Mouse (Mus musculus) right cerebral cortex, postnatal 4 days (tissue): ENCODE data around the gene Ascl2.

Source experiments
- DNase-seq: peaks from one replicate; pipeline ENCODE4 v3.0.0-alpha.2; 2022

The Ascl2 gene

DNA sequence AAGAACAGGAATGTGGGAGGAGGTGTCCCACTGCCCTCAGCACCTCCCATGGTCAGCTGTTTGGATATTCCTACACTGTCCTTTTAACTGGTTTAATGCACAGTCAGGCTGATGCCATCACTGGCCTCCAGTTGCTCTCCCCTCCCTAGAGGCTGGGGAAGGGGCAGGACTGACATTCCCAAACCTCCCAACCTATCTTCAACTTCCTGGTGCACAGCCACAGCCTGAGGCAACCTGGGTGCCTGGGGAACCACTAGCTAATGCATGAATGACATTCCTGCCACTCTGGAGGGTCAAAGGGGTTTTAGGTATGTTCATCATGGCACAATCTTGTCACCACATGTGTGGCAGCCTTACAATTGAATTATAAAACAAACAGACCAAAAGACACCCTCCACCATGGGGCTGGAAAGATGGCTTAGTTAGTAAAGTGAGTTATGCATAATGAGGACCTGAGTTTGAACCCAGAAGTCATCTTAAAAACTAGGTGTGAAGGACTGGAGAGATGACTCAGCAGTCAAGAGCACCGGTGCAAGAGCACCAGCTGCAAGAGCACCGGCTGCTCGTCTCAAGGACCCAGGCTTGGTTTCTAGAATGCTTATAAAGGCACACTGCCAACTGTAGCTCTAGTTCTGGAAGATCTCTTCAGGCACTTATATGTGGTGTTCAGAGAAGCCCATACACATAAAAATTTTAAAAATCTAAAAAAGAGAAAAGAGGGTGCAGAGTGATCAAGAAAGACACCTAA, 28.5 kb upstream of the Ascl2 start:
- no peak for DNase-seq

DNA sequence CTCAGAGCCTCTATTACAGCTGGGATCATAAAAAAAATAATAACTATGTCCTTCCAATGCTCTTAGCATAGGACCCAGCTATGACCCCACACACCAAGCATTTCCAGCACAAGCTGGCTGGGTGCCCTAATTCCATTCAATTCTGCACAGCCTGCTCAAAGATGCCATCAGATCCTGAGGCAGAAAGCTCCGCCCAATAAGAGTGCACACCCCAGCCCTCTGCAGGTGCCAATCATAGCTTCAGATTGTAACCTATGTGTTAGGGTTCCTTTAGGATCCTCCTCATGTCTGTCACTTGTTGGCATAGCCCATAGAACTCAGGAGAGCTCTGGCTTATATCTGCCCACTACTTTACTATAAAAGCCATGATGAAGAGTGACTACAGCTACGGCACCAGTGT, 27.9 kb upstream of the Ascl2 start:
- DNase-seq, result no peak

DNA sequence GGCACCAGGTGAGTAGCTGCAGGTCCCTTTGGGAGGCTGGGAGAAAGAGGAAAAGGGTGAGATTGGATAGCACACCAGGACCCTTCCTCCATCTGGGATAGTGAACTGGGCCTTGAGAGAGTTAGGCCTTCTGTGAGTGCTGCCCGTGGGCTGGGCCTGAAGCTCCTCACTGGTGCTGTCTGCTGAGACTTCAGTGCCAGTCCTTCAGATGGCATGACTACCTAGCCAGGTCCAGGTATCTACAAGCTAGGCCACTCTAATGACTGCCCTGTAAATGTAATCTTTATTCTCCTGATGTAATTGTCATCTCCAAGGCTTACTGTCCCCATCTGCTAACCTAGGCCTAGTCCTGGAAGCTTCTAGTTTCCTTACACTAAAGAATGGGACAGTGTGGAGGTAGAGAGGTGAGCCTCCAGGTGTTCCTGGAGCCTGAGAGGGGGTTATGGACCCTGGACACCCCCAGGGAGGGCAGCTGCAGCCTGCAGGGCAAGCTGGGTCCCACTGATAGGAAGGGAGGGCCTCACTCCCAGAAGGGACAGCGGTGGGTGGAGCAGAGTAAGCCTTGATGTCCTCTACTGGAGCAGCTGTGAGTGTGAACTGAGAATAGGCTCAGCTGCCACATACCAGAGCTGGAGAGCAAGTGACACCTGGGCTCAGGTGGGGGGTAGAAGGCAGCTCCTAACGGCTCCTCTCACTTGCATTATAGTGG, 26.7 kb upstream of the Ascl2 start:
- DNase-seq, result no peak

DNA sequence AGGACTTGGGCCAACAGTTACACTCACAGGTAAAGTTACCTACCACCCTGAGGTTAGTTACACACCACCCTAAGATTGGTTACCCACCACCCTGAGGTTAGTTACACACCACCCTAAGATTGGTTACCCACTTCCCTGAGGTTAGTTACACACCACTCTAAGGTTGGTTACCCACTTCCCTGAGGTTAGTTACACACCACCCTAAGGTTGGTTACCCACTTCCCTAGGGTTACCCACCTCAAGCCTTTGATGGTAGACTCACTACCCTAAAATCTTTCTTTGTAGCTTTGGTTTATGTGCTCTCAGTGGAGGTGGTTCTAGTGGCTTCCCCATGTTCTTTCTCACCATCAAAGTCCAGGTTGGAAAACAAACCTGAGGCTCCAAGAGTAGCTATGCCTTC, 25.9 kb upstream of the Ascl2 start:
- DNase-seq, result no peak

DNA sequence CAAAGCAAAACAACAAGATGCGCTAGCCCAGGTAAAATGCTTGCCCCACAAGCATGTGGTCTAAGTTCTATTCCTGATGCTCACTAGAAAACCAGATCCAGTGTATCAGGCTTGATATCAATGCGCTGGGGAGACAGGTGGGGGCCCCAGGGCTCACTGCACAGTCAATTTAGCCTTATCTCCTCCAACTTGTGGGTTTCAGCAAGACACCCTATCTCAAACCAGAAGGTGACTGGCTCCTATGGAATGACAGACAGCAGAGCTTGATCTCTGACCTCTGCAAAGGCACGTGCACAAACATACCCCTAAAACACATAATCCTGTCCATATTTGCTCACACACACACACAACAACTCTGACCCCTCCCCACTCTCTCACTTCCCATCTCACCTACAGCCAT, 18.7 kb upstream of the Ascl2 start:
- DNase-seq, result no peak

DNA sequence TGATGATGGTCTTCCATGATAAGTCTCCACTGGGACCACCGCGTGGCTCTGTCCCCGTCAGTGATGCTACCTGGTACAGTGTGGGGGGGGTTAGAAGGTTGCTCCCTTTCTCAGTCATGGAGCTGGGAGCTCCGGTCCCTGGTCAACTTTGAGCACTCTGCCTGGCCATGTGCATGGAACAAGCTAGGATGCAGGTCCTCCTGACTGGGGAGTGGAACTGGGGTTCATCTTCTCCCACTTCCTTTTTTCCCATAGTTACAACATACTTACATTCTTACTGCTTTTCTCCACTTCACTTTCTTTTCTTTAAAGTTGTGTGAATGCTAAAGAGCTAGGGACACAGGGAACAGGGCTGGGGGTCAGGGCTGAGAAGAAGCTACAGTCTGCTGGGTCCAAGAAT, 16.1 kb upstream of the Ascl2 start:
- DNase-seq, result no peak

DNA sequence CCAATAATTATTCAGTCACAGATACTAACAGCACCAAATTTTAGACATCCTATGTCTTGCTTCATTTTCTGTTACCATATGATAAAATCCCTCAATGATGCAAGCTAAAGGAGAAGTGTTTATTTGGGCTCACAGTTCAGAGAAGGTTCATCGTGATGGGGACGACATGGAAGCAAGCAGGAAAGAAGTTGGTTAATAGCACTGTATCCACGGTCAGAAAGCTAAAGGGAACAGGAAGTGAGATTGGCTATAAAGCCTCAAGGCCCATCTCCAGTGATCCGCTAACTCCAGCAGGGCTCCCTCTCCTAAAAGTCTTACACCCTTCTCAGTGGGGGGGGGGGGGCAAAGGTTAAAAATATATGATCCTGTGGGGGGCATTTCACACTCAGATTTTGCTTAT, 12.8 kb upstream of the Ascl2 start:
- DNase-seq, result no peak

DNA sequence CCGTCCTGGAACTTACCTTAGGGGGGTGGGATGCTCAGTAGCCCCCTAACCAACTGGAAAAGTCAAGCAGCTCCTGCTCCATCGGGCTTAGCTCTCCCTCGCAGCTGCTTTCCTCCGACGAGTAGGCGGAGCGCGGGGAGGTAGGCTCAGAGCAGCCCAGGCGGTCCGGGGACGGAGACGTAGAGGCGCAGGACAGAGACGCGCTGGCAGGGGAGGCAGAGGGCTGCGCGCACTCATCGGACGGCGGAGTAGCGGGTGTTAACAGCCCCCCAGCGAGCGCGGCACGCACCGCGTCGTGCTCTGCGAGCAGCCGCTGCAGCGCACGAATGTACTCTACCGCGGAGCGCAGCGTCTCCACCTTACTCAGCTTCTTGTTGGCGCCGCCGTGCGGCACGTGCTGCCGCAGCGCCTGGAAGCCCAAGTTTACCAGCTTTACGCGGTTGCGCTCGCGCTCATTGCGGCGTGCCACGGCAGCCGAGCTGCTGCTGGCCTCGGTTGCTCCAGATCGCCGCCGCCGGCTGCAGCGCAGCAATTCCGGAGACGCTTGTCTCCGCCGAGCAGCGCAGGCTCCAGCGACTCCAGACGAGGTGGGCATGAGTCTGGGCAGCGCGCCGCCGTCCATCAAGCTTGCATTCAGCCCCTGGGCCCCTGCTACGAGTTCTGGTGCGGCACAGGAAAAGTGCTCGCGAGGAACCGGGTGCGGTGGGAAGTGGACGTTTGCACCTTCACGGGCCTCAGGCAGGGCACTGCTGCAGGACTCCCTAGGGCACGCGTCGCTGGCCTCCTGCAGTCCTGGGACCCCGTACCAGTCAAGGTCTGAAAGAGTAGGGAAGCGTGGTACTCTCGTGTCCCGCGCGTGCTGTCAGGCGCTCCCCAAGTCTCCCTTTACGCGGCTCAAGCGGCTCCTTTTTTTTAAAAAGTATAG, 918 bp downstream of the Ascl2 start:
- peak; percentile 69 for DNase-seq

DNA sequence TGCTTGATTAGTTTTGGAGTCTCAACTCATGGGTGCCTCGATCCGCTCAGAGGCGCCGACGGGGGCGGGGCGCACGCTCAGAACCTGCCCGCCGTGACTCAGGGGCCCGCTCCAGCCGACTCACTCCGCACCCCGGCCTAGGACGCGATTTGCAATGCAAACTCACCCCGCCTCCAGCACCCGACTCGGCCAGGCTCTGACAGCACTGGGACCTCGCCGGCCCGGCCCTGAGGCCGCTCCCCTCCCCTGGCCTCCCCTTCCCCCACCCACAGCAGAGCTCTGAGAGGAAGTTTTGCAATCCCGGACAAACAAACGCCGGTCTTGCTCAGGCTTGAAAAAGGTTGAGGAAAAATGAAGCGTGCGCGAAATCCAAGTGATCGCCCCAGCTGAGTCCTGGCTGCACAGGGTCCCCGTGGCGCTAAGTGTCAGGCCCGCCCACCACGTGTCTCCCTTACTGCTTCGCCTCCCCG, 1.6 kb downstream of the Ascl2 start:
- no peak for DNase-seq

DNA sequence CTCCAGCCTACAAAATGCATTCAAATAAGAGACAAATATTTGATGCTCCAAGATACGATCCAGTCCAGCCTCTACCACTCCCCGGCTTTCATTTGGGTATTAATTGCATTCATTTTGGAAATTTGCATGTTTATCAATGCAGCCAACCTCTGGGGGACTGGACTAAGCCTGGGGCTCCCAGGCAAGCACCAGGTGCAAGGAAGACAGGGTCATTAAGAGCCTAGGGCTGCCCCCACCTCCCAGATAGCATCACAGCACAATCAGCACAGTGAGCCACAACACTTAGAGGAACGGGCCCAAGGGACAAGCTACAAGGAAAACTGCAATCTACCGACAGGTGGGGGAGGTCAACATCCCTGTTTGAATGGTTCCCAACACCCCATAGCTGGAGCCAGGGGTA, 9.3 kb downstream of the Ascl2 start:
- no peak for DNase-seq

DNA sequence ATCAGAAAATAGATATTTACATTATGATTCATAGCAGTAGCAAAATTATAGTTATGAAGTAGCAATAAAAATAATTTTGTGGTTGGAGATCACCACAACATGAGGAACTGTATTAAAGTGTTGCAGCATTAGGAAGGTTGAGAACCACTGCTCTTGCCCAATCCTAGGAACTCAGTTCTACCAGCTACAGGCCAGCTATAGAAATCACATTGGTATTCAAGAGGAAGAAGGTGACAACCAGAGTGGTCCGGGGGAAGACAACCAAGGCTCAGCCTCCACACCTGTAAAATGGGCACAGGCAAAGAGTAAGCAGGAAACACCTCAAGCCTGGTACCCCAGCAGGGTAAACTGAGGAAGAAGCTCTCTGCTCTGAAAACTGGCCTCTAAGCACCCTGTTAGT, 10.2 kb downstream of the Ascl2 start:
- no peak for DNase-seq

DNA sequence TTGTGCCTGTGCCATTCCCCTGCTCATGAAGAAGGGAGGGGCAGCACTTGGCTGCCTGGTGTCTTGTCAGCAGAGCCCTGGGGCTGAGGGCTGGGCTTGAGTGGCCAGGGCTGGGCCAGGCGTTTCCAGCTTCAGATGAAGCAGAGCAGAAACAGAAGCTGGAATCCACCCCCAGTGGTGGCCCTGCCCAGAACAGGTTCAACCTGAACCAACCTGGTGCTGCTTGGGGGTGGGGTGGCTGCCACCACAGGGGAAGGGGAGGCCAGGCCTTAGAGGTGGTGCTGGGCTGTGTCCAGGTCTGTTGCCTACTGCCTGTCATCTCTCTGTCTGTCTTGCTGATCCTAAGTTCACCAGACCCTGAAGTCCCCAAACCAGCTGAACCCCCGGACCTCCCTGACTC, 13.0 kb downstream of the Ascl2 start:
- DNase-seq, result no peak

DNA sequence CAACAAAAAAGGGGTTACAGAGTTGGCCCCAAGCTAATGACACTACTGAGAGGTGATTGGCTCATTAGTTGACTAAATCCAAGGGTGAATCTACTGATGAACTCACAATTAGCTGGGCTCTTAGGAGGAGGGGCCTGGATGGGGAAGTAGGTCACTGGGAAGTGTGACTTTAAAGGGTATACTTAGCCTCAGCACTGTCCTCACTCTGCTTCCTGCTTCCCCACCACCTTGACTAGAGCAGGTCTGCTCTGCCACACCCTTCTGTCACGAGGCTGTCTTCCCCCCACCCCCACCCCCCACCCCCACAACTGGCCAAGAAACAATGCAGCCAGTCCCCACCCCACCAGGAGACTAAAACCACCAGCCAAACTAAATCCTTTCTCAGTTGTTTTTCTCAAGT, 19.5 kb downstream of the Ascl2 start:
- DNase-seq, result no peak

DNA sequence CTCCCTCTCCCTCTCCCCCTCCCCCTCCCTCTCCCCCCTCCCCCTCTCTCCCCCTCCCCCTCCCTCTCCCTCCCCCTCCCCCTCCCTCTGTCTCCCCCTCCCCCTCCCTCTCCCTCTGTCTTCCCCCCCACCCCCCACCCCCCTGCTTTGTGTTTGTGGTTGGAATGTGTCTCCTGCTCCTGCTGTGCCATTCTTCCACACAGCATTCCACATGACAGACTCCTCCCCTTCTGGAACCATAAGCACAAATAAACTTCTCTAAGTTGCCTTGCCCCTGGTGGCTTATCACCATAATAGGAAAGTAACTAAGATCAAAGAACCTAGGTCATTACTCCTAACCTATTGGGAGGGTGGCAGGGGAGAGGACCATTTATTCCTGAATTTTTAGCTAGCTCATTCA, 31.4 kb downstream of the Ascl2 start:
- no peak for DNase-seq

DNA sequence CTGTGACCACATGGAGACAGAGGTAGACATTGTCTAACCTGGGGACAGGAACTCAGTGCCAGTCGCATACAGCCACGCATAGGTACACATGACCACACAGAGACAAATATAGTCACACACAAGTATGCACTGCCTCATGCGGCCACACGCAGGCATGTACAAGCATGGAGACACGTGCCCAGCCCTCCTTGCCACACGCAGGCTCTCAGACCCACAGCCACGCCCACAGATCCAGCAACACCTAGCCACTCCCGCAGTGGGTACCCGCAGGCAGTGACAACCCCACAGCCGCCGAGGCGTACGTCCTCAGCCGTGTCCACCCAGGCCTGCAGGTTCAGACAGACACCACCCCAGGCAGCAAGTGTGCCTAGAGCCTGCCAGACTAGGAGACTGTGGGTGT, 33.4 kb downstream of the Ascl2 start:
- no peak for DNase-seq

DNA sequence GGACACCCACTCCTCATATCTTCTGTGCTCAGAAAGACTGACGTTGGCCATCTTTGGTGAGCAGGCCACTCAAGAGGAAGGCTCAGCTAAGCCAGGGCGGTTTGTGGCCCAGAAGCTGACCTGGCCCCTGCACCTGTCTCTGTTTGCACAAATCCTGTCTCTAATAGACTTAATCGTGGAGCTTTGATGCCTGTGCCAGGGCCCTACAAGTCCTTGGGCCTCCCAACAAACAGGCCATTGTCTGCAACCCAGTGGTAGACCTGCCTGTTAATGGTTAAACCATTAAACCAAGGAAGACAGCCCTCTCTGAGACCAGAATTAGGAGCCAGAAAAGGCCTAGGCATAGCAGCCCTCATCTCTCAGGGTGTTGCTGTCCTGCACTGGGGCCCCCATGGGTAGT, 36.6 kb downstream of the Ascl2 start:
- DNase-seq, result no peak

DNA sequence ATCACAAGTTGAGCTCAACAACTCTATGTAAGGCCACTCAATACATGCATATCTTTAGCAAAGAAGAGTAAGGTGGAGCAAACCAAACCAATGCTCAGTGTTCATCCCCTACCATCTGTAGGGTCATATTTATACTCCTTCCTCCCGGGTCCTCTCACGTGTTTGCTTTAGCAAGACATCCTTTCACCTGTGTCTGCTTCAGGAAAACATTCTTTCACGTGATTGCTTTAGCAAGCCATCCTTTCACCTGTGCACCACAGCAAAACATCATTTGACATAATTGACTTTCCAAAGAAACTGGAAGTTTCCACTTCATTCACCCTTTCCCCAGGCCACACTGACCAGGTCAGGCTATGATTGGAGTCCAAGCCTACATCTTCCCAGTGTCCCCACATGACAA, 38.0 kb downstream of the Ascl2 start, which contains the start of gene Th:
TSS of gene Th (minus strand) at position 101 of the 400 bp plus-strand sequence.
- DNase-seq, result no peak

DNA sequence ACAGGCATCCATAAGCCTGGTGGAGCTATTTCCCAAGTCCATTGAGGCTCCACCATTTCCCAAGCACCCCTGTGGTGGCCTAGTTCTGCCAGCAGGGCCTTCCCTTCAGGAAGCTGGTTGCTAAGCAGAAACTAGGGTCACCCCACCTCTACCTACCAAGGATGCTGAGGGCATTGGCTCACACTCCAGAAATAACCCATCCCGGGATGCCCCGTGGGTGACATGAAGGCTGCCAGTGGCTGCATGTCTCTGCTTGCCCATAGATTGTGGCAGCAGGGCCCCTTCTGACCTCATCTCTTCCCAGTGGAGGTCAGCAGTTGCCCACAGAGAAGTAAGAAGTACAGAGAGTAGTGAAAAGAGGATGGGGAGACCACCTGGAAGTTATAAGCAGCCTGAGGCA, 39.5 kb downstream of the Ascl2 start:
- no peak for DNase-seq

DNA sequence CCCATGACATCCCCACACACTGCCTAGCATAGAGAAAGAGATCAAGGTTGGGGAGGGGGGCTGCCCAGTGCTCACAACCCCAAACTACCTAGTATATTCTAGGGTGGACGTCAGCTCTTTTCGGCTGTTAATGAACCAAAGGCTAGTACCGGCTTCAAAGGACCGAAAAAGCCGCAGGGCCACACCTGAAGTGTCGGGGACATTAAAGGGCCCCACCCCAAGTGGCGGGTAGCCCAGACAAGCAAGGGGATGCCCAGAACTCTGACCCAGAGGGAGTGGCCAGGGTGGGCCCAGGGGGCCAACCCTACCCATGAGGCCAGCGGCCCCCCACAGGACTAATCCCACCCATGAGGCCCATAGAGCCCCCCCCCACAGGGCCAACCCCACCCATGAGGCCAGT, 41.8 kb downstream of the Ascl2 start:
- DNase-seq, result no peak

DNA sequence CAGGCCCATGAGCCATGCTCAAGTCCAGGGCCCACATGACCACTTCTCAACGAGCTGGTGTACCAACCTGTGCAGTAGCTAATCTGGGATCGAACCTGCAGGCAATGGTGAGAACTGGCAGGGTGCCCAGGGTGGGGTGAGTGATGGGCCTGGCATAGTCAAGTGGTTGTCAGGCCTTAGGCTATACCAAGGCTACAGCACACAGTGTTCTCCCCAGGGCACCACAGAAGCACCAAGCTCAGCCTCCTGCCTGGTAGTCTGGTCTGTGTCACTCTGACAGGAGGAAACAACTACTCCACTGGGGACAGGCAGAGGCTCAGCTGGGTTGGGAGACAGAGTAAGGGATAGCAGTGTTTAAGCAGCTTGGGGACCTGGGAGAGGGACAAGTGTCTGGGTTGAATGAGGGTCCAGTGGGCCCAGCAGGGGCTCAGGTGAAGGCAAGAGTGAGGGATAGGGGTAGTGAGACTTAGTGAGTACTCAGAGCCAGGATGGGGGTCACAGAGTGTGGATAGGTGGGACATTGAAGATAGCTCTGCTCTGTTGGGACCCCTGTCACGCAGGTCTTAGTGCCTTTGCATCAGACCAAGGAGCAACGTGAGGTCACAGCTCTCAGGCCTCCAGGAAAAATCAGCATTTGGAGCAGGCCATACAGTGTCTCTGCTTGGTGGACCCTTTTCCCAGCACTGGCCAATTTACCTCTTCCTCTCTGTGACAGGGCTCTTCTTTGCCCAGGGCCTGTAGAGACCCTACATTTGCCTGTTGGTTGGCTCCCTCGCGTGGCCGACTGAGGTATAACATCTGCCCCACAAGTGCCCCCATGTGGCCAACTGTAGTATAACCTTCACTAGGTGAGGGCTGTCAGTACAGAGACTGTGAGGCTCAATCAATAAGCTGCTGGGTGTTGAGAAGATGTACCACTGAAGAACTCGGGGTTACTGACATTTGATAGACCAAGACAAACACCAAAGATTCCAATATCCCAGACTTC, 50.1 kb downstream of the Ascl2 start:
- peak; percentile 76 for DNase-seq

DNA sequence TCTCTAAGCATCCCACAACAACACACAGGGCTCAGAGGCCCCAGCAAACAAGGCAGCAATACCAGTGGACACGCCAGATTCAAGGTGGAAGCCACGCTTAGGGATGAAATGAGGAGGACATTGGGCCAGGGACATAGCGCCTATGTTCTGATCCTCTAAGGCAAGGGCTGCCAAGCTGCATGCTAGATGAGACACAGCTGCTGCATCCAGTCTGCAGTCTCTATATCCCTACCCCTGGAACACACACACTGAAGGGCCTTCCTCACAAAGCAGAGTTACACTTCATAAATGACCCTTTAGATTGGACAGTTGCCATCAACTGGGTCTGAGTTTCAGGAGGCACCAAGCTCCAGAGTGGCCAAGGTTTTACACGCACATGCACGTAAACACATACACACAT, 51.4 kb downstream of the Ascl2 start:
- no peak for DNase-seq
